Mouse (Mus musculus) kidney, adult 9 months (tissue): ENCODE measurements around the gene Alkbh6.

ENCODE experiments used
- DNase-seq: peaks from one replicate; pipeline ENCODE4 v3.0.0; 2022

The Alkbh6 gene

GRCm38 (mm10) chr7:30308076-30309005 lies at the start of gene Alkbh6:
Alkbh6 (plus strand) TSS chr7:30308717.
- peak; percentile 98 for DNase-seq

- DNase-seq: no peak
These were observed 43.5 kb upstream of the Alkbh6 start for GRCm38 (mm10) chr7:30265041-30265440.

- DNase-seq: no peak
These were observed 43.0 kb upstream of the Alkbh6 start for GRCm38 (mm10) chr7:30265531-30265930.

- DNase-seq: no peak
These were observed 42.6 kb upstream of the Alkbh6 start for GRCm38 (mm10) chr7:30265935-30266334.

GRCm38 (mm10) chr7:30266780-30267179 lies 41.7 kb upstream of the Alkbh6 start:
- DNase-seq: no peak

- no peak for DNase-seq
These were observed 38.9 kb upstream of the Alkbh6 start for GRCm38 (mm10) chr7:30269641-30270040.

GRCm38 (mm10) chr7:30274383-30274782 lies 34.1 kb upstream of the Alkbh6 start:
- no peak for DNase-seq

- no peak for DNase-seq
These were observed 29.6 kb upstream of the Alkbh6 start for GRCm38 (mm10) chr7:30278911-30279310.

GRCm38 (mm10) chr7:30279536-30279935 lies 29.0 kb upstream of the Alkbh6 start:
- no peak for DNase-seq

- peak; percentile 94 for DNase-seq
These were observed 28.4 kb upstream of the Alkbh6 start, which contains the start of the genes Thap8 and Wdr62 for GRCm38 (mm10) chr7:30279951-30280669. Thap8 (plus strand) TSS chr7:30280094. Wdr62 (minus strand) TSS chr7:30280419.

GRCm38 (mm10) chr7:30280670-30281138 lies 27.8 kb upstream of the Alkbh6 start:
- DNase-seq: peak; percentile 90

GRCm38 (mm10) chr7:30281522-30281921 lies 27.0 kb upstream of the Alkbh6 start:
- DNase-seq: no peak

- no peak for DNase-seq
These were observed 25.8 kb upstream of the Alkbh6 start for GRCm38 (mm10) chr7:30282740-30283139.

- DNase-seq: no peak
These were observed 21.7 kb upstream of the Alkbh6 start for GRCm38 (mm10) chr7:30286701-30287410.

GRCm38 (mm10) chr7:30288046-30288445 lies 20.5 kb upstream of the Alkbh6 start:
- no peak for DNase-seq

GRCm38 (mm10) chr7:30289071-30289713 lies 19.3 kb upstream of the Alkbh6 start:
- no peak for DNase-seq

- no peak for DNase-seq
These were observed 18.7 kb upstream of the Alkbh6 start for GRCm38 (mm10) chr7:30289714-30290399.

GRCm38 (mm10) chr7:30291215-30292131 lies 17.0 kb upstream of the Alkbh6 start, which contains the start of gene Clip3:
Clip3 (plus strand) TSS chr7:30291728.
- no peak for DNase-seq

GRCm38 (mm10) chr7:30293795-30294194 lies 14.7 kb upstream of the Alkbh6 start:
- DNase-seq: no peak

- no peak for DNase-seq
These were observed 14.2 kb upstream of the Alkbh6 start for GRCm38 (mm10) chr7:30294296-30294695.

GRCm38 (mm10) chr7:30295103-30295502 lies 13.4 kb upstream of the Alkbh6 start:
- no peak for DNase-seq
